Mouse (Mus musculus) embryonic facial prominence, embryonic 11.5 days (tissue): Measurements from ENCODE around the gene Echs1. TPM values are rescaled to one million over a fixed set of nuclear protein-coding genes. Genes with fewer than 3 reads are reported as not detected.
A peak's percentile ranks its signal among the peaks of the same experiment; 100 is the strongest.
"Not testable (repeated sequence)": the region's sequence is repeated elsewhere in the genome, so short reads cannot be mapped to it uniquely, and the experiment has no call there.

Experiments
- ATAC-seq: fragments of 200-750 bp; cut with Nextera tagmentation; replicated peaks from 2 replicates; pipeline ENCODE4 v1.8.0; 2017; ENCODE audit warnings: low read depth; ENCODE audit not compliant: insufficient number of reproducible peaks, low FRiP score, low TSS enrichment
- DNase-seq: peaks from one replicate; pipeline ENCODE4 v3.0.0-alpha.2; 2015; ENCODE audit warnings: low spot score
- H3K27ac ChIP-seq: fragments of 300-500 bp; sonication (generic); replicated peaks from 2 replicates; pipeline ENCODE4 v1.5.1; 2014; ENCODE audit warnings: mild to moderate bottlenecking, low read depth, low read length, control low read depth
- H3K27me3 ChIP-seq: fragments of 300-500 bp; sonication (generic); 2 replicates; pipeline ENCODE4 v1.6.1; 2014; ENCODE audit warnings: mild to moderate bottlenecking, low read length, moderate library complexity, mixed read lengths; ENCODE audit not compliant: control insufficient read depth, insufficient read depth
- H3K36me3 ChIP-seq: fragments of 300-500 bp; sonication (generic); replicated peaks from 2 replicates; pipeline ENCODE4 v1.6.1; 2014; ENCODE audit warnings: low read depth, mild to moderate bottlenecking, low read length, moderate library complexity, mixed read lengths; ENCODE audit not compliant: control insufficient read depth, insufficient read depth
- H3K4me1 ChIP-seq: fragments of 300-500 bp; sonication (generic); 2 replicates; pipeline ENCODE4 v1.6.1; 2014; ENCODE audit warnings: low read length, mixed read lengths; ENCODE audit not compliant: control insufficient read depth, insufficient read depth
- H3K4me2 ChIP-seq: fragments of 300-500 bp; sonication (generic); 2 replicates; pipeline ENCODE4 v1.6.1; 2014; ENCODE audit warnings: low read depth, mild to moderate bottlenecking, control low read depth, low read length, moderate library complexity
- H3K4me3 ChIP-seq: fragments of 300-500 bp; sonication (generic); 2 replicates; pipeline ENCODE4 v1.5.1; 2014; ENCODE audit warnings: low read depth, low read length, control low read depth
- H3K9ac ChIP-seq: fragments of 300-500 bp; sonication (generic); replicated peaks from 2 replicates; pipeline ENCODE4 v1.6.1; 2014; ENCODE audit warnings: mild to moderate bottlenecking, control low read depth, low read length
- H3K9me3 ChIP-seq: fragments of 300-500 bp; sonication (generic); replicated peaks from 2 replicates; pipeline ENCODE4 v1.6.1; 2016; ENCODE audit warnings: mild to moderate bottlenecking, low read length, inconsistent platforms, mixed read lengths; ENCODE audit not compliant: control insufficient read depth
- WGBS: fragments of 180-500 bp; shearing (Covaris S2); extraction: QIAGEN DNeasy Blood & Tissue Kit; methylation state at CpG from one replicate; pipeline ENCODE4 v1.1.7; 2014; 5-methylcytosine and 5-hydroxymethylcytosine counted together
- polyA plus RNA-seq: library from polyadenylated mRNA; unstranded; fragments of >200 nt; fragmentation: Nextera tagmentation; extraction: Ambion mirVana; gene quantifications from 2 replicates; pipeline ENCODE4 v1.2.1, GENCODE M21; 2014

Gene Echs1
- polyA plus RNA-seq, 1 experiment from 2014 or later = 221 TPM

GRCm38 (mm10) chr7:140141350-140141749 lies 25.1 kb upstream of the Echs1 start:
- peak; percentile 78 for DNase-seq
- Histone ChIP-seq H3K9me3 (no peaks in the 10 kb centered on the region), H3K4me3 (no peak overlapping the region), H3K27me3 (no peaks in the 10 kb centered on the region), H3K36me3 (no peaks in the 10 kb centered on the region), H3K27ac (no peak overlapping the region), H3K4me2 (no peak overlapping the region), H3K9ac (no peak overlapping the region), H3K4me1 (0 out of 2 replicates have a peak, but pooled peaks cover 2% of the 10 kb centered on the region)
- 5% methylated on average over 14 of the region's 14 CpGs for WGBS
- no peak for ATAC-seq

- Histone ChIP-seq H3K9me3 (no peaks in the 10 kb centered on the region), H3K27me3 (no peaks in the 10 kb centered on the region), H3K4me2 (peak overlapping the region; percentile 84), H3K4me1 (0 out of 2 replicates have a peak, but pooled peaks cover 2% of the 10 kb centered on the region), H3K4me3 (peak overlapping the region; percentile 64), H3K27ac (no peak overlapping the region; the same call in 1 of the 2 replicates), H3K36me3 (no peaks in the 10 kb centered on the region), H3K9ac (peak overlapping the region; percentile 84)
- DNase-seq (no peak), ATAC-seq (no peak)
- under 1% methylated on average over 8 of the region's 8 CpGs for WGBS
Observed at GRCm38 (mm10) chr7:140138021-140138310, 21.7 kb upstream of the Echs1 start.

GRCm38 (mm10) chr7:140137135-140138020 lies 21.1 kb upstream of the Echs1 start, which contains the start of gene Mtg1:
TSS of gene Mtg1 (plus strand) at chr7:140137564.
- Histone ChIP-seq H3K9ac (peak within 1 kb of the TSS; percentile 84), H3K4me1 (0 out of 2 replicates have a peak, but pooled peaks cover 2% of the 10 kb centered on the region), H3K36me3 (no peaks in the 10 kb centered on the region), H3K4me2 (peak within 1 kb of the TSS; percentile 84), H3K4me3 (peak within 1 kb of the TSS; percentile 64), H3K9me3 (no peaks in the 10 kb centered on the region), H3K27ac (peak within 1 kb of the TSS; percentile 25; the same call in 1 of the 2 replicates), H3K27me3 (no peaks in the 10 kb centered on the region)
- 2% methylated on average over 39 of the region's 39 CpGs for WGBS
- peak; percentile 97 for ATAC-seq
- peak; percentile 95 for DNase-seq

- 88% methylated on average over 5 of the region's 5 CpGs for WGBS
- Histone ChIP-seq H3K27ac (no peak overlapping the region), H3K9me3 (no peaks in the 10 kb centered on the region), H3K36me3 (no peaks in the 10 kb centered on the region), H3K4me1 (0 out of 2 replicates have a peak, but pooled peaks cover 2% of the 10 kb centered on the region), H3K4me3 (no peak overlapping the region), H3K27me3 (no peaks in the 10 kb centered on the region), H3K9ac (no peak overlapping the region), H3K4me2 (no peak overlapping the region)
- ATAC-seq (no peak), DNase-seq (no peak)
Observed at GRCm38 (mm10) chr7:140135106-140135770, 19.0 kb upstream of the Echs1 start.

- not testable (repeated sequence) for H3K36me3 ChIP-seq, H3K9me3 ChIP-seq, H3K27me3 ChIP-seq, H3K9ac ChIP-seq, H3K4me3 ChIP-seq, ATAC-seq, DNase-seq, H3K27ac ChIP-seq, H3K4me1 ChIP-seq, H3K4me2 ChIP-seq
- WGBS = 98% methylated on average over 6 of the region's 7 CpGs
Observed at GRCm38 (mm10) chr7:140134033-140134432, 17.8 kb upstream of the Echs1 start.

- H3K27me3 ChIP-seq, H3K4me3 ChIP-seq, H3K4me2 ChIP-seq, H3K36me3 ChIP-seq, ATAC-seq, H3K9ac ChIP-seq, H3K27ac ChIP-seq, H3K9me3 ChIP-seq, H3K4me1 ChIP-seq, DNase-seq: not testable (repeated sequence)
- WGBS = 90% methylated on average over 7 of the region's 7 CpGs
Observed at GRCm38 (mm10) chr7:140132184-140132583, 15.9 kb upstream of the Echs1 start.

GRCm38 (mm10) chr7:140127911-140128310 lies 11.6 kb upstream of the Echs1 start:
- H3K9me3 ChIP-seq = no peaks in the 10 kb centered on the region
- H3K4me3 ChIP-seq = no peak overlapping the region
- ATAC-seq = no peak
- DNase-seq = no peak
- no peaks in the 10 kb centered on the region for H3K4me1 ChIP-seq
- H3K4me2 ChIP-seq = no peak overlapping the region
- H3K27ac ChIP-seq = no peak overlapping the region
- H3K27me3 ChIP-seq = no peaks in the 10 kb centered on the region
- 86% methylated on average over 2 of the region's 2 CpGs for WGBS
- H3K36me3 ChIP-seq = no peaks in the 10 kb centered on the region
- no peak overlapping the region for H3K9ac ChIP-seq

- DNase-seq (no peak), ATAC-seq (no peak)
- 85% methylated on average over 3 of the region's 3 CpGs for WGBS
- Histone ChIP-seq H3K9ac (no peak overlapping the region), H3K4me2 (no peak overlapping the region), H3K36me3 (no peaks in the 10 kb centered on the region), H3K9me3 (no peaks in the 10 kb centered on the region), H3K4me3 (no peak overlapping the region), H3K27ac (no peak overlapping the region), H3K27me3 (no peaks in the 10 kb centered on the region), H3K4me1 (no peaks in the 10 kb centered on the region)
Observed at GRCm38 (mm10) chr7:140126934-140127333, 10.7 kb upstream of the Echs1 start.
